41 mouse cellular contexts compared by ENCODE assay signal in the genomic region with DNA sequence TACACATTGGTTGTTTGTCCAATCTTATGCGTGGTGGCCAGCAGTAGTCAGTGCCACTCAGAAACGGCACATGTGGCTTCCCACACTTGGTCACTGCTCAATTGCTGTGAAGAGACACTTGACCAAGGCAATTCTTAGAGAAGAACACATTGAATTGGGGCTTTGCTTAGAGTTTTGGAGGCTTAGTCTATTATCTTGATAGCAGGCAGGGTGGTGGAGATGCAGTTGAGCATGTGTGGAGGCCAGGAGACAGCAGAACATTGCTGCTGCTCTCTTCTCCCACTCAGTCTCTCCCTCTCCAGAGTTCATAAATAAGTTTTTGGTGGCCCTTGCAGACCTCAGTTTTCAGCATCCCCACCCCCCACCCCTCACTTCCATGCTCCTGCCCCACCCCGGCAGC. TPM values are rescaled to one million over a fixed set of nuclear protein-coding genes. Genes with fewer than 3 reads are reported as not detected.
"Had no signal": no experiment of that assay in that cellular context is flagged by ENCODE, and none has a peak within 500 bp of the region (broad histone marks: within the 10 kb centered on the region; RNA-seq: fewer than 3 reads in every experiment).

No protein-coding gene starts in this region.

- H3K27ac ChIP-seq: gastrocnemius, adult 2 months; heart, embryonic 13.5 days; heart, embryonic 15.5 days; hindbrain, embryonic 12.5 days; hindbrain, embryonic 14.5 days; intestine, embryonic 15.5 days; kidney, postnatal 0 days; limb, embryonic 13.5 days; limb, embryonic 15.5 days; liver, embryonic 15.5 days had no signal

- H3K27me3 ChIP-seq: heart, embryonic 13.5 days; heart, embryonic 15.5 days; hindbrain, embryonic 12.5 days; intestine, embryonic 15.5 days; limb, embryonic 13.5 days; limb, embryonic 15.5 days; liver, embryonic 15.5 days had no signal

- DNase-seq: gastrocnemius, adult 2 months; gastrocnemius, postnatal 10 days; gastrocnemius, postnatal 25 days; heart, adult 18-20 months; heart, postnatal 14 days; heart, postnatal 36 days; kidney, adult 18-20 months; kidney, adult 8-10 months; kidney, postnatal 14 days; kidney, postnatal 36 days; layer of hippocampus, adult 9-11 months; layer of hippocampus, postnatal 36 days; left cerebral cortex, postnatal 4 days; lung, adult 18-20 months had no signal

- H3K9ac ChIP-seq: heart, embryonic 13.5 days; heart, embryonic 15.5 days; hindbrain, embryonic 12.5 days; hindbrain, embryonic 14.5 days; intestine, embryonic 15.5 days; limb, embryonic 13.5 days; limb, embryonic 15.5 days; liver, embryonic 15.5 days had no signal

- H3K4me2 ChIP-seq: heart, embryonic 11.5 days; heart, embryonic 13.5 days; heart, embryonic 15.5 days; hindbrain, embryonic 12.5 days; hindbrain, embryonic 14.5 days; intestine, embryonic 15.5 days; limb, embryonic 13.5 days; limb, embryonic 15.5 days; liver, embryonic 15.5 days had no signal

- H3K4me1 ChIP-seq: heart, embryonic 13.5 days; heart, embryonic 15.5 days; hindbrain, embryonic 12.5 days; intestine, embryonic 15.5 days; limb, embryonic 13.5 days; limb, embryonic 15.5 days had no signal

- H3K9me3 ChIP-seq: heart, embryonic 13.5 days; heart, embryonic 15.5 days; hindbrain, embryonic 12.5 days; intestine, embryonic 15.5 days; limb, embryonic 13.5 days; limb, embryonic 15.5 days; liver, embryonic 15.5 days had no signal

- H3K36me3 ChIP-seq: heart, embryonic 13.5 days; heart, embryonic 15.5 days; hindbrain, embryonic 12.5 days; intestine, embryonic 15.5 days; limb, embryonic 13.5 days; limb, embryonic 15.5 days; liver, embryonic 15.5 days had no signal

- H3K4me3 ChIP-seq: gastrocnemius, adult 2 months; heart, embryonic 13.5 days; heart, embryonic 15.5 days; hindbrain, embryonic 12.5 days; intestine, embryonic 15.5 days; limb, embryonic 13.5 days; limb, embryonic 15.5 days; liver, embryonic 15.5 days had no signal

- ATAC-seq: hindbrain, embryonic 16.5 days; inflammation-experienced regulatory T-cells, adult 6 months; intestine, embryonic 15.5 days; intestine, postnatal 0 days had no signal

RNA-seq across cellular contexts. Expression of gene 4933406M09Rik, which starts 56.7 kb away (rescaled TPM):
- total RNA-seq: gastrocnemius, adult 2 months; gastrocnemius, postnatal 10 days; gastrocnemius, postnatal 25 days; heart, adult 18-20 months; heart, postnatal 14 days; heart, postnatal 36 days; hematopoietic stem cell, adult 5-6 weeks; layer of hippocampus, adult 18-20 months; layer of hippocampus, adult 8-10 months; layer of hippocampus, postnatal 14 days; layer of hippocampus, postnatal 36 days; left cerebral cortex, adult 18-20 months; left cerebral cortex, adult 8-10 months; left cerebral cortex, postnatal 10 days; left cerebral cortex, postnatal 25 days; left cerebral cortex, postnatal 4 days had no signal
- polyA plus RNA-seq: frontal cortex, adult 2 months; gonadal fat pad, adult 2 months; heart, embryonic 11.5 days; heart, embryonic 13.5 days; heart, embryonic 15.5 days; heart, postnatal 0 days; hindbrain, embryonic 12.5 days; hindbrain, embryonic 14.5 days; inflammation-experienced regulatory T-cells, adult 6 months; intestine, embryonic 15.5 days; intestine, postnatal 0 days; kidney, embryonic 14.5 days; kidney, postnatal 0 days; large intestine, adult 2 months; limb, embryonic 11.5 days; limb, embryonic 13.5 days; limb, embryonic 15.5 days; liver, embryonic 15.5 days had no signal
